Mouse (Mus musculus) erythroblast, embryonic 14.5 days (primary cell): ENCODE results near the gene Tpp2. TPM values are rescaled to one million over a fixed set of nuclear protein-coding genes. Genes with fewer than 3 reads are reported as not detected.
"Not testable (repeated sequence)": the region's sequence is repeated elsewhere in the genome, so short reads cannot be mapped to it uniquely, and the experiment has no call there.

ENCODE experiments used
- H3K27me3 ChIP-seq: 2 replicates; pipeline ENCODE4 v1.6.1; 2012; ENCODE audit warnings: inconsistent platforms; ENCODE audit not compliant: control insufficient read depth
- H3K36me3 ChIP-seq: 2 replicates; pipeline ENCODE4 v1.6.1; 2012; ENCODE audit warnings: mild to moderate bottlenecking, inconsistent platforms; ENCODE audit not compliant: control insufficient read depth
- H3K4me1 ChIP-seq: 2 replicates; pipeline ENCODE4 v1.6.1; 2012; ENCODE audit warnings: inconsistent platforms; ENCODE audit not compliant: control insufficient read depth
- H3K4me3 ChIP-seq: replicated peaks from 2 replicates; pipeline ENCODE3; 2012; ENCODE audit warnings: moderate library complexity, mild to moderate bottlenecking, inconsistent platforms
- H3K9me3 ChIP-seq: 2 replicates; pipeline ENCODE4 v1.6.1; 2012; ENCODE audit warnings: low read length, inconsistent platforms, mixed read lengths; ENCODE audit not compliant: control insufficient read depth
- GATA1 ChIP-seq: IDR thresholded peaks from 2 replicates; pipeline ENCODE4 v1.6.1; 2012; ENCODE audit warnings: low read length, inconsistent platforms, mixed read lengths
- TAL1 ChIP-seq: IDR thresholded peaks from 3 replicates; pipeline ENCODE4 v1.6.1; 2012; ENCODE audit warnings: low read length, inconsistent platforms, mixed read lengths
- polyA plus RNA-seq: library from polyadenylated mRNA; stranded (reverse); fragments of >175 nt; gene quantifications from 2 replicates; pipeline ENCODE4 v1.2.3, GENCODE M21; 2012

Tpp2 gene
- polyA plus RNA-seq, result 0.13 and 0.33 TPM in 2 replicates

- H3K27me3 ChIP-seq, result no peaks in the 10 kb centered on the region
- H3K36me3 ChIP-seq, result peaks cover 3% of the 10 kb centered on the region
- H3K9me3 ChIP-seq, result no peaks in the 10 kb centered on the region
- TF ChIP-seq TAL1, result no peak
- no peak for TF ChIP-seq GATA1
- H3K4me3 ChIP-seq, result peak within 1 kb of the TSS; percentile 99
- H3K4me1 ChIP-seq, result peaks cover 23% of the 10 kb centered on the region
These were observed at the start of gene Tpp2 for GRCm38 (mm10) chr1:43933488-43934415. Gene Tpp2, plus strand, starts transcription at chr1:43933647.

- H3K4me3 ChIP-seq, H3K27me3 ChIP-seq, H3K4me1 ChIP-seq, H3K36me3 ChIP-seq, H3K9me3 ChIP-seq: not testable (repeated sequence)
These were observed 45.1 kb upstream of the Tpp2 start for GRCm38 (mm10) chr1:43888358-43888757.

- Histone ChIP-seq H3K9me3 (peaks cover 8% of the 10 kb centered on the region), H3K36me3 (no peaks in the 10 kb centered on the region), H3K4me1 (no peaks in the 10 kb centered on the region), H3K4me3 (no peak overlapping the region), H3K27me3 (no peaks in the 10 kb centered on the region)
- no peak for TF ChIP-seq GATA1
- no peak for TF ChIP-seq TAL1
These were observed 37.7 kb upstream of the Tpp2 start for GRCm38 (mm10) chr1:43895742-43896141.

GRCm38 (mm10) chr1:43897131-43897530 lies 36.3 kb upstream of the Tpp2 start:
- Histone ChIP-seq H3K4me3 (no peak overlapping the region), H3K27me3 (no peaks in the 10 kb centered on the region), H3K9me3 (peaks cover 8% of the 10 kb centered on the region), H3K36me3 (no peaks in the 10 kb centered on the region), H3K4me1 (no peaks in the 10 kb centered on the region)
- TF ChIP-seq GATA1, result no peak
- TF ChIP-seq TAL1, result no peak

- no peaks in the 10 kb centered on the region for H3K4me1 ChIP-seq
- TF ChIP-seq TAL1, result no peak
- no peak for TF ChIP-seq GATA1
These were observed 35.5 kb upstream of the Tpp2 start for GRCm38 (mm10) chr1:43897987-43898386.

GRCm38 (mm10) chr1:43898991-43899714 lies 34.3 kb upstream of the Tpp2 start:
- TF ChIP-seq GATA1 (no peak), TAL1 (no peak)
- Histone ChIP-seq H3K4me1 (no peaks in the 10 kb centered on the region), H3K27me3 (no peaks in the 10 kb centered on the region), H3K36me3 (no peaks in the 10 kb centered on the region), H3K4me3 (no peak overlapping the region), H3K9me3 (peaks cover 8% of the 10 kb centered on the region)

More at GRCm38 (mm10) chr1:43897987-43898386, 35.5 kb upstream of the Tpp2 start:
- Histone ChIP-seq H3K4me3 (no peak overlapping the region), H3K27me3 (no peaks in the 10 kb centered on the region), H3K9me3 (peaks cover 8% of the 10 kb centered on the region), H3K36me3 (no peaks in the 10 kb centered on the region)

- no peaks in the 10 kb centered on the region for H3K27me3 ChIP-seq
- no peaks in the 10 kb centered on the region for H3K4me1 ChIP-seq
- H3K36me3 ChIP-seq, result no peaks in the 10 kb centered on the region
- no peak overlapping the region for H3K4me3 ChIP-seq
- H3K9me3 ChIP-seq, result no peaks in the 10 kb centered on the region
- no peak for TF ChIP-seq GATA1
- TF ChIP-seq TAL1, result no peak
These were observed 31.0 kb upstream of the Tpp2 start for GRCm38 (mm10) chr1:43902417-43902816.

GRCm38 (mm10) chr1:43902855-43903254 lies 30.6 kb upstream of the Tpp2 start:
- Histone ChIP-seq H3K4me3 (no peak overlapping the region), H3K4me1 (no peaks in the 10 kb centered on the region), H3K9me3 (no peaks in the 10 kb centered on the region), H3K36me3 (no peaks in the 10 kb centered on the region), H3K27me3 (no peaks in the 10 kb centered on the region)
- TF ChIP-seq GATA1 (no peak), TAL1 (no peak)

GRCm38 (mm10) chr1:43915428-43915827 lies 18.0 kb upstream of the Tpp2 start:
- TF ChIP-seq TAL1 (no peak), GATA1 (no peak)
- H3K4me1 ChIP-seq, result no peaks in the 10 kb centered on the region
- no peaks in the 10 kb centered on the region for H3K27me3 ChIP-seq
- H3K4me3 ChIP-seq, result no peak overlapping the region
- H3K36me3 ChIP-seq, result no peaks in the 10 kb centered on the region
- H3K9me3 ChIP-seq, result no peaks in the 10 kb centered on the region
